Mouse (Mus musculus): ENCODE measurements around the gene Olfr221. TPM values are rescaled to one million over a fixed set of nuclear protein-coding genes. Genes with fewer than 3 reads are reported as not detected.

Gene Olfr221
- total and polyA plus RNA-seq, 2 experiments: not detected

GRCm38 (mm10) chr14:52010446-52011111 is 31.7 kb downstream of the Olfr221 start:
- DNase-seq (ENCODE audit: extremely low read depth, low read depth, low spot score): no peak
- no peak overlapping the region for H3K4me3 ChIP-seq (ENCODE audit: insufficient read depth, low read depth, low read length)
- H3K27me3 ChIP-seq (ENCODE audit: control insufficient read depth, insufficient read depth, low read length): no peaks in the 10 kb centered on the region
- H3K9ac ChIP-seq (ENCODE audit: low read depth, low read length): no peak overlapping the region
- TF ChIP-seq CTCF (IDR thresholded peaks at IDR 0.05; ENCODE audit: low read depth, low read length): no peak
- TF ChIP-seq POLR2A (IDR thresholded peaks at IDR 0.05; ENCODE audit: extremely low read depth, insufficient read depth, low read length): no peak
- peaks cover 11% of the 10 kb centered on the region for H3K36me3 ChIP-seq (ENCODE audit: control insufficient read depth, insufficient read depth, low read length)
- 69% methylated on average over 9 of the region's 9 CpGs for WGBS
- no peak overlapping the region for H3K27ac ChIP-seq (replicated peaks; ENCODE audit: insufficient read depth, low read depth, low read length)
- H3K4me1 ChIP-seq (ENCODE audit: control insufficient read depth, insufficient read depth, low read length): peaks cover 5% of the 10 kb centered on the region; the same call in 1 of the 2 replicates
- no peaks in the 10 kb centered on the region for H3K79me2 ChIP-seq (ENCODE audit: control insufficient read depth, insufficient read depth, low read length)

DNA sequence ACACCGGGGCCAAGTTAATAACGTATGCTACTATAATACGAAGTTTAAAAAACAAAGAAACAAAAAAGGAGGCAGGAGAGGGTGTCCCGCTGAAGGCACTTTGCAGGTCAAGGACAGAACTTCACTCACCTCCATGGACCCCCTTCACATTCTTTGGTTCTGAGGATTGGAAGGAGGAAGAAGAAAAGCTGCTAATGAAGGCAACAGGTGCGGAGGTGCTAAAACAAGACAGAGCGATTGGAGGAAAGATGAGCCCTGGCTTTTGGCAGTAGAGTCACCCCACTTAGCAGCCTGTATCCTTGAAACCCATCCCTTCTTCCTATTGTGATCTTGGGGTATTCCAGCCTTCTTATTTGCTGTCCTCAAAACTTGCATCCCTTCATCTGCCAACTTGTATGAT is 32.4 kb downstream of the Olfr221 start:
- Histone ChIP-seq H3K27me3 (ENCODE audit: control insufficient read depth, insufficient read depth, low read length) (no peaks in the 10 kb centered on the region), H3K36me3 (ENCODE audit: control insufficient read depth, insufficient read depth, low read length) (peaks cover 14% of the 10 kb centered on the region), H3K27ac (replicated peaks; ENCODE audit: insufficient read depth, low read depth, low read length) (no peak overlapping the region), H3K79me2 (ENCODE audit: control insufficient read depth, insufficient read depth, low read length) (no peaks in the 10 kb centered on the region), H3K4me1 (ENCODE audit: control insufficient read depth, insufficient read depth, low read length) (no peaks in the 10 kb centered on the region), H3K9ac (ENCODE audit: low read depth, low read length) (no peak overlapping the region), H3K4me3 (ENCODE audit: insufficient read depth, low read depth, low read length) (no peak overlapping the region)
- DNase-seq (ENCODE audit: extremely low read depth, low read depth, low spot score): no peak
- TF ChIP-seq POLR2A (IDR thresholded peaks at IDR 0.05; ENCODE audit: extremely low read depth, insufficient read depth, low read length) (no peak), CTCF (IDR thresholded peaks at IDR 0.05; ENCODE audit: low read depth, low read length) (no peak)
- WGBS: 93% methylated on average over 6 of the region's 6 CpGs

- 90% methylated on average over 26 of the region's 26 CpGs for WGBS
- DNase-seq (ENCODE audit: extremely low read depth, low read depth, low spot score): no peak
- Histone ChIP-seq H3K36me3 (ENCODE audit: control insufficient read depth, insufficient read depth, low read length) (peaks cover 16% of the 10 kb centered on the region), H3K4me3 (ENCODE audit: insufficient read depth, low read depth, low read length) (no peak overlapping the region), H3K4me1 (ENCODE audit: control insufficient read depth, insufficient read depth, low read length) (no peaks in the 10 kb centered on the region), H3K27me3 (ENCODE audit: control insufficient read depth, insufficient read depth, low read length) (no peaks in the 10 kb centered on the region), H3K79me2 (ENCODE audit: control insufficient read depth, insufficient read depth, low read length) (no peaks in the 10 kb centered on the region), H3K9ac (ENCODE audit: low read depth, low read length) (no peak overlapping the region), H3K27ac (replicated peaks; ENCODE audit: insufficient read depth, low read depth, low read length) (no peak overlapping the region)
- TF ChIP-seq POLR2A (IDR thresholded peaks at IDR 0.05; ENCODE audit: extremely low read depth, insufficient read depth, low read length) (no peak), CTCF (IDR thresholded peaks at IDR 0.05; ENCODE audit: low read depth, low read length) (no peak)
These were observed 32.9 kb downstream of the Olfr221 start for GRCm38 (mm10) chr14:52009361-52009760.

DNA sequence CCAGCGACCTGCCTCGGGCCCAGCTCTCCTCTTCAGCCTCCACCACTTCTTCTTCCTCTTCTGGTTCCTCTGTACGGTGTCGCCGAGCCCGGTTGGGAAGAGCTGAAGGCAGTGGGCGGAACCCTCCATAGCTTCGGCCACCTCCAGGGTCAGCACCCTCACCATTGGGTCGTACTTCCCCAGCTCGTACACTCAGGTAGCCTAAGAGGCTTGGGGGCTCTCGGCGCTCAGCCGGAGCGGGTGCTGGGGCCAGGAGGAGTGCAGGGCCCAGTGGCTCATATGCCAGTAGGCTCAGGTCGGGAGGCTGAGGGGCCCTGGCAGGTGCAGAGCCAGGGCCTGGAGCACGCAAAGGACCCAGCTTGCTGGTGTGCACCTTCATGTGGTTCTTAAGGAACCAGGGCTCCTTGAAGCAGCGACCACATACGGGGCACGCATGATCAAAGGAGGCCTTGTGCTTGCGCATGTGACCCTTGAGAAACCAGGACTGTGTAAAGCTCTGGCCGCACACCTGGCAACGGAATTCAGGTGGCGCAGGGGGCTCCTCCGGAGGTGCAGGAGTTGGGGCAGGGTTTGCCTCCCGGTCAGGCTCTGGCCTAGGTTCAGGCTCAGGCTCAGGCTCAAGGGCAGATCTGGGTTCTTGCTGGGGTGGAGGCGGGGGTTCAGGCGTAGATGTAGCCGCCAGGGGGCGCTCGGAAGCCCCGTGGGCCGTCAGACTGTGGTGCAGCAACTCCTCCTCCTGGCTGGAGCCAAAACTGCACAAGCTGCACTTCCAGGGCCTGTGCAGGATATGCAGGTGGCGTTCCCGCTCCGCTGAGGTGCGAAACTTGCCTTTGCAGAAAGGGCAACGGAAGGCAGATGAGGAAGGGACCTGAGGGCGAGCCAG is 33.7 kb downstream of the Olfr221 start:
- TF ChIP-seq POLR2A (IDR thresholded peaks at IDR 0.05; ENCODE audit: extremely low read depth, insufficient read depth, low read length) (no peak), CTCF (IDR thresholded peaks at IDR 0.05; ENCODE audit: low read depth, low read length) (peak; percentile 100)
- no peak overlapping the region for H3K4me3 ChIP-seq (ENCODE audit: insufficient read depth, low read depth, low read length)
- H3K36me3 ChIP-seq (ENCODE audit: control insufficient read depth, insufficient read depth, low read length): peaks cover 16% of the 10 kb centered on the region
- H3K27ac ChIP-seq (replicated peaks; ENCODE audit: insufficient read depth, low read depth, low read length): no peak overlapping the region
- H3K4me1 ChIP-seq (ENCODE audit: control insufficient read depth, insufficient read depth, low read length): no peaks in the 10 kb centered on the region
- no peaks in the 10 kb centered on the region for H3K79me2 ChIP-seq (ENCODE audit: control insufficient read depth, insufficient read depth, low read length)
- WGBS: 64% methylated on average over 38 of the region's 38 CpGs
- H3K27me3 ChIP-seq (ENCODE audit: control insufficient read depth, insufficient read depth, low read length): no peaks in the 10 kb centered on the region
- peak; percentile 62 for DNase-seq (ENCODE audit: extremely low read depth, low read depth, low spot score)
- no peak overlapping the region for H3K9ac ChIP-seq (ENCODE audit: low read depth, low read length)

- no peak overlapping the region for H3K4me3 ChIP-seq (ENCODE audit: insufficient read depth, low read depth, low read length)
- H3K27me3 ChIP-seq (ENCODE audit: control insufficient read depth, insufficient read depth, low read length): no peaks in the 10 kb centered on the region
- no peaks in the 10 kb centered on the region for H3K4me1 ChIP-seq (ENCODE audit: control insufficient read depth, insufficient read depth, low read length)
- no peak overlapping the region for H3K27ac ChIP-seq (replicated peaks; ENCODE audit: insufficient read depth, low read depth, low read length)
- H3K9ac ChIP-seq (ENCODE audit: low read depth, low read length): no peak overlapping the region
- TF ChIP-seq CTCF (IDR thresholded peaks at IDR 0.05; ENCODE audit: low read depth, low read length) (no peak), POLR2A (IDR thresholded peaks at IDR 0.05; ENCODE audit: extremely low read depth, insufficient read depth, low read length) (no peak)
- 96% methylated on average over 23 of the region's 23 CpGs for WGBS
- DNase-seq (ENCODE audit: extremely low read depth, low read depth, low spot score): no peak
- H3K36me3 ChIP-seq (ENCODE audit: control insufficient read depth, insufficient read depth, low read length): peaks cover 16% of the 10 kb centered on the region
- H3K79me2 ChIP-seq (ENCODE audit: control insufficient read depth, insufficient read depth, low read length): no peaks in the 10 kb centered on the region
These were observed 35.5 kb downstream of the Olfr221 start for GRCm38 (mm10) chr14:52006771-52007170.
